Mouse (Mus musculus): Measurements from ENCODE around the gene Ecsit.

The Ecsit gene

GRCm38 (mm10) chr9:22085022-22085834 lies at the start of gene Ecsit:
Ecsit (minus strand) TSS chr9:22085438.
- peak; percentile 97 for DNase-seq

GRCm38 (mm10) chr9:22134246-22134890 lies 49.1 kb upstream of the Ecsit start:
- no peak for DNase-seq

GRCm38 (mm10) chr9:22132220-22132619 lies 47.0 kb upstream of the Ecsit start:
- DNase-seq, result no peak

GRCm38 (mm10) chr9:22131226-22131981 lies 46.2 kb upstream of the Ecsit start:
- peak; percentile 73 for DNase-seq

DNA sequence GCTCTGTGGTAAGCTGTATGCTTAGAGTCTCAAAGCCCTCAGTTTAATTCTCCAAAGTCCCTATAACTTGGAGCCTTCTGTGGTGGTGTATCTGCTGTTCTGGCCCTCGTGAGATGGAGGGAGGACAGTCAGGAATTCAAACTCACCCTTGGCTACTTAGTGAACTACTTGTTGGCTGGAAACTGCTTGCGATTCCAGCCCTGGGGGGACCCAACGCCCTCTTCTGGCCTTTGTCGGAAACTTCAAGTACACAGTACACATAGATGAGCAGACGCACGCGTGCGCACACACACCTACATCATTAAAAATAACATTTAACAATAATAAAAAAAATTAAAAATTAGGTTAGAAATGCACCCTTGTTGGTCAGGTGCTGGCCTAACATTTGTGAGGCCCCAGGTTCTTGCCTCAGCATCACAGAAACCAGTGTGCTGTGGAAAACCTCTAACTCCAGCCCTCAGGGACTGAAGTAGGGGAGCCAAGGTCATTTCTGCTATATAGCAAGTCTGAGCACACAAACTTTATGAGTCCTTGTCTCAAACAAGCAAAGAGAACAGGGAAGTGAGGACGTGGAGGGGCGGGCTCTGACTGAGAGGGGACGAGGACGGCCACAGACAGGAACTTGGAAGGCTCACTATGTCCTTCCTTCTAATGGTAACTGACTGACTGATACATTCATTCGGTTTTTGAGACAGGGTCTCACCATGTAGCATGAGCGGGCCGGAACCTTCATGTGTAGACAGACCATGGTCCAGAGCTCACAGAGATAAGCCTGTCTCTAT lies 40.2 kb upstream of the Ecsit start:
- DNase-seq, result no peak

DNA sequence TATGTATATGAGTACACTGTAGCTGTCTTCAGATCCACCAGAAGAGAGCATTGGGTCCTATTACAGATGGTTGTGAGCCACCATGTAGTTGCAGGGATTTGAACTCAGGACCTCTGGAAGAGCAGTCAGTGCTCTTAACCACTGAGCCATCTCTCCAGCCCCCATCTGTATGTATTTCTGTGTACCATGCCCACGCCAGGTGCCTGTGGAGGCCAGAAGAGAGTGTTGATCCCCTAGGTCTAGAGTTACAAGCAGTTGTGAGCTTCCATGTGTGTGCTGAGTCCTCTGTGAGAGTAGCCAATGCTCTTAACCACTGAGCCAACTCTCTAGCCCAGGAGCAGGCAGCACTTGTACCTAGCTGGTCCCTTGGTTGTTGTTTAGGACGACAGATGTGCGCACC lies 38.9 kb upstream of the Ecsit start:
- DNase-seq, result no peak

DNA sequence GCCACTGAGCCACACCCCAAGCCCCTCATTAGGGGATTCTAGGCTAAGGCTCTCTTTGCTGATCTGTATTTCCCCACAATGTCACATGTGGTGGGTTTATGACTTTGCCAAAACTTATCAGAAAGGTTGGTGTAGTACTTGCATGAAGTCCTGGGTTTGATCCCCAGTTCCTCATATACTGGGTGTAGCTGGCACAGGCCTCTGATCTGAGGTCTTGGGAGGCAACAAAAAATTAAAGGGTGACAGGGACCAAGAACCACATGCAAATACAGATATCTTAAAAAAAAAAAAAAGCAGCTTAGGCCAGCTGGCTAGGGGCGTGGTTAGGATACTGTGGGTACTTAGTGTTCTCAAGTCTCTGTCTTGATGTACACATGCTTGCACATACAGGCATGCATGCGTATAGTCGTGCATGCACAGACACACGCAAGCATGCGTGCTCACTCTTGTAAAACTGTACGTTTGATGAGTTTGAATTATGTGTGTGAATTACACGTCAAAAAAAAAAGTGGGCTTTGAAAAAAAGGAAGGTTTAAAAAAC lies 37.9 kb upstream of the Ecsit start:
- DNase-seq, result no peak

DNA sequence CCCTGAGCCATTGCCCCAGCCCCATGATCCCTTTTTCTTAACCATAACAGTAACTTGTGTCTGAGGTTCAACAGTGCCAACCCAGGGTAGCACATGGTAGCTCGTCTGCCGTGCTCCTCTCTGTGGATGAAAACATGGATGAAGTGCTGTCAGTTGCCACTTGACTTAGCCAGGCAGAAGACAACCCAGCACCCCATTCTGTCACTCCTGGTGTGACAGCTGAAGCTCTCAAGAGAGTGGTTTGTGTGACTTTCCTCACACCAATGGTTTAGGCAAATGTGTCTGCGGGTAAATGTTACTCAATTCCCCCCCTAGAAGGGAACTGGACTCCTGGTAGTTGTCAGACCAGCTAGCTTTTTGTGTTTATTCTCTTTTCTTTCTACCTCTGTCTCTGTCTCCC lies 36.8 kb upstream of the Ecsit start:
- DNase-seq, result no peak

DNA sequence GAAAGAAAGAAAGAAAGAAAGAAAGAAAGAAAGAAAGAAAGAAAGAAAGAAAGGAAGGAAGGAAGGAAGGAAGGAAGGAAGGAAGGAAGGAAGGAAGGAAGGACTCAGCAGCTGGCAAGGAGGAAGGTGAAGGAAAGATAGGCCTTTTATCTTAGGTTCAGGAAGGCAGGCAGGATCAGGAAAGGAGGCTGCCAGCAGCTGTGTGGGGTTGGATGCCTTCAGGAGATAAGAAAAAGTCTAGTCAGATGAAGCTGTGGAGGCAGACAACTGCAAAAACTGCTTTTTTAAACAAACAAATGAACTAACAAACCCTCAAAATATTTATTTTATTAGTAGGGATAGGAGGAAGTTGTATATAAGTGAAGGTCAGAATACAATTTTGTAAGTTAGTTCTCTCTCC lies 36.3 kb upstream of the Ecsit start:
- no peak for DNase-seq

GRCm38 (mm10) chr9:22119543-22119942 lies 34.3 kb upstream of the Ecsit start:
- no peak for DNase-seq

DNA sequence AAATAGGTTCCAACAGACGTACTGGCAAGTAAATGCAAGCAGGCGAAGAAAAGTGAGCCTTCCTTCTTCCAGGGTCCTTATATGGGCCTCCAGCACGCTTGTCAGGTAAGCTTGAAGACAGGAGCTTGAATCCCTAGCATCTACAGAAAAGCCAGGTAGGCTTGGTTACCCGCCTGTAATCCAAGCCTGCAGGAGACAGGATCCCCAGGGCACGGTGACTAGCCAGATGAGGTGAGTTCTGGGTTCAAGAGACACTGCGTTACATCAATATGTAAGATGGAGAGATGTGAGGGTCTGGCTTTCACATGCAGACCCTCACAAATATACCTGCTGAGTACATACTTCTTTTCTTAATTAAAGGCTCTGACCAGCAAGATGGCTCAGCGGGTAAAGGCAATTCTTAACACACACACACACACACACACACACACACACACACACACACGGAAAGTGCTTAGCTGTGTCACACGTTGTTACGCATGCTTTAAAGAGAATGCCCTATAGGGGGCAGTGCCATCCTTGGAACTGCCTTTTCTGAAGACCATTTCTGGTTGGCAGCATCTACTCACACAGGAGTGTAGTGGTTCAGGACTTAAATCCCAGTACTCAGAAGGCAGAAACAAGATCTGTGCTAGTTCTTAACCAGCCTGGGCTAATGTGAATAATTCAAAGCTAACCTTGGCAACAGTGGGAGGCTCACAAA lies 32.7 kb upstream of the Ecsit start:
- DNase-seq, result peak; percentile 46

- peak; percentile 97 for DNase-seq
These were observed 31.6 kb upstream of the Ecsit start, which contains the start of gene Elof1 for GRCm38 (mm10) chr9:22116740-22117426. Elof1 (minus strand) TSS chr9:22117172.

- no peak for DNase-seq
These were observed 30.8 kb upstream of the Ecsit start for GRCm38 (mm10) chr9:22116086-22116485.

DNA sequence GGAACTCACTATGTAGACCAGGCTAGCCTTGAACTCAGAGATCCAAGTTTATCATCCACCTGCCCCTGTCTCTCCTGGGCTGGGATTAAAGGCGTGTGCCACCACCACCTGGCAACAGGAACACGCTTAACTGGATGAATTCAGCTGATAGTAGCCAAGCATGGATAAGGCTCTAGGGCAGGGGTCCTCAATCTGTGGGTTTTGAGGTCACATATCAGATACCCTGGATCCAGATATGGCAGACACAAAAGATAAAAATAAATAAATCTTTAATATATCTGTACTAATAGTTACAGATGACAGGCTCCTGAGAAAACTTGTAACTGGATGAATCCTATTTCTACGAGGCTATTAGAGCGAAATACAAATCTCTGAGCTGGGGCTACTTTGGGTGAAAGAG lies 30.4 kb upstream of the Ecsit start:
- DNase-seq, result no peak

GRCm38 (mm10) chr9:22108194-22108593 lies 23.0 kb upstream of the Ecsit start:
- no peak for DNase-seq

GRCm38 (mm10) chr9:22099922-22100321 lies 14.7 kb upstream of the Ecsit start:
- no peak for DNase-seq

DNA sequence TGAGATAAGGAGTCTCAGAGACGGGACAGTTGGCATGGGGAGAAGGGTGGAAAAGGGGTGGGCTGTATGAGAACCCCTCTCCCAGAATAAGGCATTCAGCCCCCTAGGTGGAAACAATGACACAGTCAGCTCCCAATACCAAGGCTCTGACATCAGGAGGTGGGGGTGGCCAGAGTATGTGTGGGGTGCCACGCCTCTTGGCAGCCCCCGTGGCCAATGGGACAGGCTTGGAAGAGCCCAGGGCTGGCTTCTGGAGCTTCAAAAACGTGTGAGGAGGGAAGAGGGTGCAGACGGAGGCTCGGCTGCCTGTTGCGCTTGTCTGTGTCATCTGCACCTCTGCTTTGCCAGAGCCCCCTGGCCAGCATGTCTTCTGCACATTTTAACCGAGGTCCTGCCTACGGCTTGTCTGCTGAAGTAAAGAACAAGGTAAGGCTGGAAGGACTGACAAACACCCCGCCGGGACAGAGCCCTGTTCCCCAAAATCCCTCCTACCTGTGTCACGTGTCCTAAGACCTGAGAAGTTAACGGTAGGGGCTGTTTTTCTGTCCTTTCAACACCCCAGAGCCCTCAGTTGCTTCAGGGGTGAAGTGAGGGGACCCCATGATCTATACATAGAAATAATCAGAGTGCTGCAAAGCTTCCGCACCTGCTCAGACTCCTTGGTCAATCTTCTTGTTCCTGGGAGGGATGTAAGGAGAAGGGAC lies 13.9 kb upstream of the Ecsit start, which contains the start of gene Cnn1:
TSS of gene Cnn1 (plus strand) at position 224 of the 704 bp plus-strand sequence.
- DNase-seq, result no peak

DNA sequence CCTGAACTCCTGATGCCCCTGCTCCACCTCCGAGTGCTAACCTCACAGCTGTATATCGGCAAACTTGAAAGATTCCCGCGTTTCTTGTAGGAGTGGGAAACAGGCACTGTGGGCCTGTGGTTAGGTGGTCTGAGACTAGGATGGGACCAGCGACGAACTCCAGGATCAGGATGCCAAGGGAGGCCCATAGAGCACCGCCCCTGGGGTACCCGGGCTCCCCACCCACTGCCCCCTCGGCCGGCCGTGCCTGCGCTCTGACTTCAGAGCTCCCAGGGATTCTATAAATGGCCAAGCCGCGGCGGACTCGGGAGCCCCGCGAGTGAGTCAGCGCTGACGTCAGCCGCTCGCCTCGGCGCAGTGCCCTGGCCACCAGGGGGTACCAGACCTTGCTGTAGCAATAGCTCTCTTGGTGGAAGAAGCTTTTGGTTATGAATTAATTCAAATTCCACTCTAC lies 10.6 kb upstream of the Ecsit start:
- DNase-seq, result peak; percentile 71

- DNase-seq, result no peak
These were observed 7.5 kb upstream of the Ecsit start for GRCm38 (mm10) chr9:22092746-22093145.

GRCm38 (mm10) chr9:22089986-22090385 lies 4.7 kb upstream of the Ecsit start:
- no peak for DNase-seq
